Mouse (Mus musculus): ENCODE data around the gene Scn4b. TPM values are rescaled to one million over a fixed set of nuclear protein-coding genes. Genes with fewer than 3 reads are reported as not detected.

Scn4b gene
- polyA plus RNA-seq (2015; fragmentation: Illumina TruSeq; extraction: RNeasy Lipid Tissue Mini Kit (QIAGEN cat#74804); ENCODE audit: low read depth, low replicate concordance): 149 TPM

DNA sequence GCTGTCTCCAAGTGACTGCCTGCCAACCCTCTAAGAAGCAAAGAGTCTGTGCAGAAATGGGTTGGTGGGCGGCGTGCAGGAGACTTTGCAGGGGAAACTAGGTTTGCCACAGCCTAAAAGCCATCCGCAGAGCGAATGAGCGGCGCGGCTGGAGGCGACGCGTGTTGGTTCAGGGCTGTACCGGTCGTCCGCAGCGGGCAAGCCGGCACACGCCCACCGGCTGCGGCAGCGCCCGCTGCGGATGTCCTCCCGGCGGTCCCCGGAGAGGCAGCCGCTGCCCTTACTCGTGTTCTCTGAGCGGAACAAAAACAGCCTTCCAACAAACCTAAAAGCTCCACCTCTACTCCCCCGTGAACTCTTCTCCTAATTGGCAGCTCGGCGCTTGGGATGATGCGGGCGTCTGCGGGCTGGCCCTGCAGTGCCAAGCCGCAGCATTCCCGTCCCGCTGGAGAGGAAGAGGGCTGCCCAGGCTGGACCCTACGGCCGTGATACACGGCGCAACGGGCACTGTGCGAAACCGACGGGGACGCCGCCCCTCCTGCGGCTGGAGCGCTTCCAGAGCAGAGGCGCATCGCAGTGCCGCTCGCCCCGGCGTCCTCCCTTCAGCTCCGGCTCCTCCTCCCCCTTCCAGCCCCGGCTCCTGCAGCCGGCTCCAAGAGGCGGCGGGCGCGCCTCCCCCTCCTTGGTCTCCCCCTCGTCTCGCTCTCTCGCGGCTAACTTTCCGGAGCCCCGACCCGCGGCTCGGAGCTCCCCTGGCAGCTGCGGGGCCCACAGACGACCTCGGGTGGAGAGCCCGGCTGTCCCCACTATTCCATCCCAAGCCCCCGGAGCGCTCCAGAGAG, at the start of gene Scn4b:
Gene Scn4b (plus strand): TSS at position 205 of the 842 bp plus-strand sequence.

DNA sequence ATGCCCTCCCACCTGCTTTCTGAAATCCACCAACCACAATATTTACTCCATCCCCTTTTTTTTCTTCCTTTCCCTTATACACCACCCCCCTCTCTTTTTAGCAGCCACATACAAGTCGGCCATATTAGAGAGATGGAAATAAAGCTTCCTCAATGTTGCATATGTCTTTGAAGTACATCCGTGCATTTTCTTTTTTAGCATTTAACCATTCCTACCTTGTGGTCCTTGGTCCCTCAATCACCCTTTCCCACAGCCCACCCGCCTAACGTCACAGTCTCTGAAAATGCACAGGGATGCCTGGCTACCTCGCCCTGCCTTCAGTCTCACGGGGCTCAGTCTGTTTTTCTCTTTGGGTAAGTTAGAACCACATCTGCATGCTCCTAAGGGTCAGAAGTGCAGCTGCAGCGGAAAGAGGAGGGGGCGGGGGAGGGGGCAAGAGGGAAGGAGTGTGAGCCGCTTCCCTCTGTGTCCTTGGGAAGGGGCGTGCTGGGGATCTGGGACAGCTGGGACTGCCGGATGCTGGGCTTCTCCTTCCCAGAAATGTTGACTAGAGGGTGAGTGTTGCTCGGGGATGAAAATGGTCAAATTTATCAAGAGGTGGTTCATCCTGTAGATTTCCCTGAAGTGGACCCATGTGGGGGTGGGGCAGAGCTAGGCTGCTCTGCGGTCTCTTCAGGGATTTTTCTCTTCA, 20.3 kb upstream of the Scn4b start, which contains the start of gene Scn2b:
Gene Scn2b (plus strand): TSS at position 42 of the 691 bp plus-strand sequence.

DNA sequence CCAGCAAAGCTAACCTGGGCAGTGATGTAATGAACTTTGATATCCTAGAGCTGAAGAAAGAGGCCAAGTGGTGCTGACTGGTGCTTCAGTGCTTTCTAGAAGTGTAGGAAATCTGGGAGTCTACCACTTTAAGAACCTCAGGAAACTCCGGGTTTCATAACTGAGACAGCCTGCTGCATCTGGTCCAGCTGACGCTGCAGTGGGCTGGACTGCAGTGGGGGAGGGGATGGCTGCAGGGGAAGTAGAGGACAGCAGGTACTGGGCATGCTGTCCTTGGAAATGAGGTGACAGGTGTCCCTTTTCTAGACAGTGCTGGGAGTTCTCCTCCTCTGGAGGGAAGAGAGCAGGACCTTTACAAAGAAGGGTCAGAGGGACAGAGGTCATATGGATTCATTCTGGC, 43.6 kb downstream of the Scn4b start, which contains the start of gene BC049352:
Gene BC049352 (plus strand): TSS at position 238 of the 400 bp plus-strand sequence.

Other genes starting within 250 kb of the Scn4b start
- 976 TPM for gene Atp5l, start 217.7 kb upstream of the Scn4b start, polyA plus RNA-seq (2015; fragmentation: Illumina TruSeq; extraction: RNeasy Lipid Tissue Mini Kit (QIAGEN cat#74804); ENCODE audit: low read depth, low replicate concordance)
- gene Ube4a, start 172.8 kb upstream of the Scn4b start, polyA plus RNA-seq (2015; fragmentation: Illumina TruSeq; extraction: RNeasy Lipid Tissue Mini Kit (QIAGEN cat#74804); ENCODE audit: low read depth, low replicate concordance): 43.9 TPM
- not detected for gene Cd3g, start 158.0 kb upstream of the Scn4b start, polyA plus RNA-seq (2015; fragmentation: Illumina TruSeq; extraction: RNeasy Lipid Tissue Mini Kit (QIAGEN cat#74804); ENCODE audit: low read depth, low replicate concordance)
- gene Cd3d, start 156.6 kb upstream of the Scn4b start, polyA plus RNA-seq (2015; fragmentation: Illumina TruSeq; extraction: RNeasy Lipid Tissue Mini Kit (QIAGEN cat#74804); ENCODE audit: low read depth, low replicate concordance): not detected
- not detected for gene Cd3e, start 128.8 kb upstream of the Scn4b start, polyA plus RNA-seq (2015; fragmentation: Illumina TruSeq; extraction: RNeasy Lipid Tissue Mini Kit (QIAGEN cat#74804); ENCODE audit: low read depth, low replicate concordance)
- gene Mpzl2, start 98.6 kb upstream of the Scn4b start, polyA plus RNA-seq (2015; fragmentation: Illumina TruSeq; extraction: RNeasy Lipid Tissue Mini Kit (QIAGEN cat#74804); ENCODE audit: low read depth, low replicate concordance): 1.1 TPM
- gene Mpzl3, start 83.2 kb upstream of the Scn4b start, polyA plus RNA-seq (2015; fragmentation: Illumina TruSeq; extraction: RNeasy Lipid Tissue Mini Kit (QIAGEN cat#74804); ENCODE audit: low read depth, low replicate concordance): 3.9 TPM
- gene Jaml, start 59.2 kb upstream of the Scn4b start, polyA plus RNA-seq (2015; fragmentation: Illumina TruSeq; extraction: RNeasy Lipid Tissue Mini Kit (QIAGEN cat#74804); ENCODE audit: low read depth, low replicate concordance): 0.52 TPM
- gene Scn2b, start 20.6 kb upstream of the Scn4b start, polyA plus RNA-seq (2015; fragmentation: Illumina TruSeq; extraction: RNeasy Lipid Tissue Mini Kit (QIAGEN cat#74804); ENCODE audit: low read depth, low replicate concordance): 149 TPM
- 1.2 TPM for gene BC049352, start 43.6 kb downstream of the Scn4b start, polyA plus RNA-seq (2015; fragmentation: Illumina TruSeq; extraction: RNeasy Lipid Tissue Mini Kit (QIAGEN cat#74804); ENCODE audit: low read depth, low replicate concordance)
- gene Tmprss4, start 65.7 kb downstream of the Scn4b start, polyA plus RNA-seq (2015; fragmentation: Illumina TruSeq; extraction: RNeasy Lipid Tissue Mini Kit (QIAGEN cat#74804); ENCODE audit: low read depth, low replicate concordance): 0.21 TPM
- gene Il10ra, start 130.8 kb downstream of the Scn4b start, polyA plus RNA-seq (2015; fragmentation: Illumina TruSeq; extraction: RNeasy Lipid Tissue Mini Kit (QIAGEN cat#74804); ENCODE audit: low read depth, low replicate concordance): 5.2 TPM
- not detected for gene Tmprss13, start 180.7 kb downstream of the Scn4b start, polyA plus RNA-seq (2015; fragmentation: Illumina TruSeq; extraction: RNeasy Lipid Tissue Mini Kit (QIAGEN cat#74804); ENCODE audit: low read depth, low replicate concordance)
- gene Fxyd6, start 231.8 kb downstream of the Scn4b start, polyA plus RNA-seq (2015; fragmentation: Illumina TruSeq; extraction: RNeasy Lipid Tissue Mini Kit (QIAGEN cat#74804); ENCODE audit: low read depth, low replicate concordance): 143 TPM

Measured in brain, adult 10 weeks (tissue).